Mouse (Mus musculus): ENCODE results near the gene Gpm6b.

Gpm6b gene

GRCm38 (mm10) chrX:166238831-166239460 lies at the start of gene Gpm6b:
Gene Gpm6b (plus strand): TSS chrX:166238911.
- peak; percentile 23 for DNase-seq (ENCODE audit: low spot score)

- no peak for DNase-seq (ENCODE audit: low spot score)
Measured at GRCm38 (mm10) chrX:166196327-166196726, 42.4 kb upstream of the Gpm6b start.

GRCm38 (mm10) chrX:166198266-166198665 lies 40.4 kb upstream of the Gpm6b start:
- DNase-seq (ENCODE audit: low spot score), result no peak

- no peak for DNase-seq (ENCODE audit: low spot score)
Measured at GRCm38 (mm10) chrX:166199812-166200211, 38.9 kb upstream of the Gpm6b start.

- DNase-seq (ENCODE audit: low spot score), result no peak
Measured at GRCm38 (mm10) chrX:166214576-166214975, 24.1 kb upstream of the Gpm6b start.

GRCm38 (mm10) chrX:166216248-166216647 lies 22.5 kb upstream of the Gpm6b start:
- DNase-seq (ENCODE audit: low spot score), result no peak

GRCm38 (mm10) chrX:166216720-166217119 lies 22.0 kb upstream of the Gpm6b start:
- no peak for DNase-seq (ENCODE audit: low spot score)

GRCm38 (mm10) chrX:166219331-166219730 lies 19.4 kb upstream of the Gpm6b start:
- no peak for DNase-seq (ENCODE audit: low spot score)

- DNase-seq (ENCODE audit: low spot score), result no peak
Measured at GRCm38 (mm10) chrX:166226856-166227255, 11.9 kb upstream of the Gpm6b start.

GRCm38 (mm10) chrX:166229750-166230149 lies 9.0 kb upstream of the Gpm6b start:
- DNase-seq (ENCODE audit: low spot score), result no peak

- DNase-seq (ENCODE audit: low spot score), result no peak
Measured at GRCm38 (mm10) chrX:166230515-166231267, 8.0 kb upstream of the Gpm6b start.

GRCm38 (mm10) chrX:166236131-166236530 lies 2.6 kb upstream of the Gpm6b start:
- no peak for DNase-seq (ENCODE audit: low spot score)

- no peak for DNase-seq (ENCODE audit: low spot score)
Measured at GRCm38 (mm10) chrX:166239520-166239919, 809 bp downstream of the Gpm6b start.

- DNase-seq (ENCODE audit: low spot score), result no peak
Measured at GRCm38 (mm10) chrX:166240751-166241150, 2.0 kb downstream of the Gpm6b start.

GRCm38 (mm10) chrX:166243261-166243885 lies 4.7 kb downstream of the Gpm6b start:
- DNase-seq (ENCODE audit: low spot score), result no peak

GRCm38 (mm10) chrX:166271489-166271888 lies 32.8 kb downstream of the Gpm6b start:
- DNase-seq (ENCODE audit: low spot score), result no peak

GRCm38 (mm10) chrX:166272646-166273045 lies 33.9 kb downstream of the Gpm6b start:
- DNase-seq (ENCODE audit: low spot score), result no peak

- DNase-seq (ENCODE audit: low spot score), result no peak
Measured at GRCm38 (mm10) chrX:166279861-166280260, 41.1 kb downstream of the Gpm6b start.

GRCm38 (mm10) chrX:166286760-166287483 lies 48.2 kb downstream of the Gpm6b start:
- peak; percentile 4 for DNase-seq (ENCODE audit: low spot score)

GRCm38 (mm10) chrX:166291266-166291665 lies 52.6 kb downstream of the Gpm6b start:
- no peak for DNase-seq (ENCODE audit: low spot score)

GRCm38 (mm10) chrX:166293465-166293864 lies 54.8 kb downstream of the Gpm6b start:
- no peak for DNase-seq (ENCODE audit: low spot score)

GRCm38 (mm10) chrX:166302791-166303190 lies 64.1 kb downstream of the Gpm6b start:
- DNase-seq (ENCODE audit: low spot score), result no peak
